Mouse (Mus musculus) intestine, postnatal 0 days (tissue): Measurements from ENCODE around the gene Gm42372. TPM values are rescaled to one million over a fixed set of nuclear protein-coding genes. Genes with fewer than 3 reads are reported as not detected.

ENCODE experiments used
- ATAC-seq: fragments of 200-750 bp; cut with Nextera tagmentation; 2 replicates; pipeline ENCODE4 v1.8.0; 2017; ENCODE audit warnings: mild to moderate bottlenecking, moderate TSS enrichment, moderate library complexity
- H3K27ac ChIP-seq: fragments of 300-500 bp; sonication (generic); 2 replicates; pipeline ENCODE4 v1.5.1; 2014; ENCODE audit warnings: mild to moderate bottlenecking, low read depth, low read length, moderate library complexity
- H3K27me3 ChIP-seq: fragments of 300-500 bp; sonication (generic); replicated peaks from 2 replicates; pipeline ENCODE4 v1.6.1; 2014; ENCODE audit warnings: low read length, mixed read lengths; ENCODE audit not compliant: control insufficient read depth, insufficient read depth
- H3K36me3 ChIP-seq: fragments of 300-500 bp; sonication (generic); 2 replicates; pipeline ENCODE4 v1.6.1; 2014; ENCODE audit warnings: mild to moderate bottlenecking, moderate library complexity; ENCODE audit not compliant: control insufficient read depth, insufficient read depth
- H3K4me1 ChIP-seq: fragments of 300-500 bp; sonication (generic); replicated peaks from 2 replicates; pipeline ENCODE4 v1.6.1; 2014; ENCODE audit warnings: antibody characterized with exemption, low read length, mixed read lengths; ENCODE audit not compliant: control insufficient read depth, insufficient read depth
- H3K4me2 ChIP-seq: fragments of 300-500 bp; sonication (generic); replicated peaks from 2 replicates; pipeline ENCODE4 v1.6.1; 2014; ENCODE audit warnings: low read depth, mild to moderate bottlenecking, moderate library complexity
- H3K4me3 ChIP-seq: fragments of 300-500 bp; sonication (generic); 2 replicates; pipeline ENCODE4 v1.5.1; 2014; ENCODE audit warnings: low read depth, low read length
- H3K9ac ChIP-seq: fragments of 300-500 bp; sonication (generic); 2 replicates; pipeline ENCODE4 v1.6.1; 2014; ENCODE audit warnings: mild to moderate bottlenecking, low read depth, low read length
- H3K9me3 ChIP-seq: fragments of 300-500 bp; sonication (generic); 2 replicates; pipeline ENCODE4 v1.6.1; 2016; ENCODE audit warnings: mixed run types; ENCODE audit not compliant: control insufficient read depth
- CTCF ChIP-seq: sonication (generic); IDR thresholded peaks from 2 replicates; pipeline ENCODE4 v1.5.1; 2016; ENCODE audit warnings: low read depth, mild to moderate bottlenecking, control low read depth, antibody characterized with exemption, moderate library complexity
- WGBS: fragments of 180-500 bp; shearing (Covaris S2); extraction: QIAGEN DNeasy Blood & Tissue Kit; methylation state at CpG from one replicate; pipeline ENCODE4 v1.1.7; 2014; 5-methylcytosine and 5-hydroxymethylcytosine counted together
- polyA plus RNA-seq: library from polyadenylated mRNA; unstranded; fragments of >200 nt; fragmentation: Nextera tagmentation; extraction: Ambion mirVana; gene quantifications from 2 replicates; pipeline ENCODE4 v1.2.1, GENCODE M21; 2015

Gm42372 gene
- polyA plus RNA-seq, 1 experiment from 2014 or later, result 0.09 TPM

DNA sequence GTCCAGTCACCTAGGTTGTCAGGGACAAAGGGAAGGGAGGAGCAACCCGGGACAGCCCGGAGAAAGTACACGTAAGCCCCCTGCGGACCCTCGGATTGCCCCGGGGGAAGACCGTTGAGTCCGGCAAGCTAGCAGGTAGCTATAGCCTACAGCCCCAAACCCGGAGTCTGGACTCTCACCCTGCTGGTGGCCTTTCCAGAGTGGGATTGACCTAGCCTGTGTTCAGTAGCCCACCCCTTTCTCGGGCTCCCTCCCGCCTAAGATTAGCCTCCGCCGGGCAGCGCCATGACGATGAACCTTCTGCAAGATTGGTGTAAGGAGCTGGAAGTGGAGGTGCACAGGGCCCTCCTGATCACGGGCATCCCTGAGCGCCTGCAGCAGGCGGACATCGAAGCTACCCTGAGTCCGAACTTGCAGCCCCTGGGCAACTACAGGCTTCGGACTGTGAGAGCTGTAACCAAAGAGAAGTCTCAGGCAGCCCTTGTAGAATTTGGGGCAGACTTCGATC lies 38.0 kb upstream of the Gm42372 start:
- ATAC-seq, result no peak; the same call in 1 of the 2 replicates
- H3K4me2 ChIP-seq, result peak overlapping the region; percentile 78
- H3K4me3 ChIP-seq, result peak overlapping the region; percentile 57
- no peaks in the 10 kb centered on the region for H3K9me3 ChIP-seq
- 5% methylated on average over 22 of the region's 22 CpGs for WGBS
- H3K27me3 ChIP-seq, result peaks cover 54% of the 10 kb centered on the region
- H3K9ac ChIP-seq, result peak overlapping the region; percentile 44; the same call in 1 of the 2 replicates
- no peak overlapping the region for H3K27ac ChIP-seq
- H3K36me3 ChIP-seq, result no peaks in the 10 kb centered on the region
- TF ChIP-seq CTCF, result no peak
- H3K4me1 ChIP-seq, result peaks cover 7% of the 10 kb centered on the region; the same call in 1 of the 2 replicates

DNA sequence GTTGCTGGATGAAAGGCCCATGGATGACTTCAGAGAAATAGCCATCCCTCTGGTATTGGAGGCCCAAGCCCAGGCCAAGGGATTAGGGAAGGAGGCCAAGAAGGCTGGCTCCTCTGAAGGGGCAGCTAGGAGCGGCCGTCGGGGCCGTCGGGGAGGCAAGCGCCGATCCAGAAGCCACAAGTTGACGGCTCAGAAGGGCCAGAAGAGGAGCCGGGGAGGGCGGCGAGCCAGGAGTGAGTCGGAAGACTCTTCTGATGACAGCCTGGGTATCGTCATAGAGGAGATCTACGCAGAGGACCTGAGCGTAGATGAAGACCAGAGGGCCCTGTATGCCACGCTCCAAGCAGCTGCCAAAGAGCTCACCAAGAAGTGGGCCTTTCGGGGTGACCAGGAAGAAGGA lies 37.5 kb upstream of the Gm42372 start:
- Histone ChIP-seq H3K36me3 (no peaks in the 10 kb centered on the region), H3K9ac (peak overlapping the region; percentile 44; the same call in 1 of the 2 replicates), H3K4me2 (peak overlapping the region; percentile 78), H3K4me3 (peak overlapping the region; percentile 57), H3K4me1 (peaks cover 12% of the 10 kb centered on the region; the same call in 1 of the 2 replicates), H3K9me3 (no peaks in the 10 kb centered on the region), H3K27me3 (peaks cover 54% of the 10 kb centered on the region), H3K27ac (no peak overlapping the region)
- TF ChIP-seq CTCF, result no peak
- WGBS, result 31% methylated on average over 17 of the region's 17 CpGs
- no peak for ATAC-seq

DNA sequence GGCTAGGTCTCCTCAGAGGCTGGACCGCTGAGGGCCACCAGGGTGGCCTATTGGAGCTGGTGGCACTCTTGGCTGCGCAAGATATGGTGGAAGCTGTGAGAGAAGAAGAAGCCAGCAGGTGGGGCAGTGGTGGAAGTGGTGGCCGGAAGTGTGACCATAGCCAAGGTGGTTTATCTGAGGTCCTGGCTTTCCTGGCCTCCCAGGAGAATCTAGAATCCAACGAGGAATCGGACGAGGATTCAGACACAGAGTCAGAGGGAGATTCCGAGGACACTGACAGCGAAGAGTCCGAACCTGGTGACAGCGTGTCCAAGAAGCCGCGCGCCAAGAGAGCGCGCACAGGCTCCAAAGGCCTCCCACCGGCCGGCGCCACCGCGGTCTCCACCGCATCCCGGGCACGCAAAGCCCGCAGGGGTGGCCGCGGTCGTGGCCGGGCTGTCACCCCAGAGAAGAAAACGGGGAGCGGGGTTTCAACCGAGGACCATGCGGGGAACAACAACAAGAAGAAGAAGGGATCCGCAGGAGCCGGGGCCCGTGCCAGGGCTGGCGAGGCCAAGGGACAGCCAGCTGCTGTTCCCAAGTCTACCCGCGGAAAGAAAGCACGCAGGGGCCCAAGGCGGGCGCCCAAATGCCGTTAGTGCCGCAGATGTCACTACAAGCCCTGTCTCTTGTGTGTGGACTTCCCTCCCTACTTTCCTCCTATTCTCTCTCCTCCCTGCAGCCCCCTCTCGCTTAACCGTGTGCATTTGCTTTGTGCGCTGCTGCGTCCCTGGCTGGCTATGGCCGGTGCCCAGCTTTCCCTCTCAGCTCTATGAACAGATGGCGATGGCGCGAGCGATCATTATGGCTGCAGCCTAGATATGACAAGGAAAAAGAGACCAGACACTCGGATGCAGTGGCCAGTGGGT lies 36.2 kb upstream of the Gm42372 start:
- H3K27me3 ChIP-seq, result peaks cover 54% of the 10 kb centered on the region
- H3K9ac ChIP-seq, result no peak overlapping the region
- TF ChIP-seq CTCF, result peak; percentile 40; the same call in 1 of the 2 replicates
- no peaks in the 10 kb centered on the region for H3K36me3 ChIP-seq
- peaks cover 13% of the 10 kb centered on the region; the same call in 1 of the 2 replicates for H3K4me1 ChIP-seq
- peak overlapping the region; percentile 35 for H3K4me3 ChIP-seq
- H3K9me3 ChIP-seq, result no peaks in the 10 kb centered on the region
- WGBS, result 10% methylated on average over 53 of the region's 53 CpGs
- peak overlapping the region; percentile 78 for H3K4me2 ChIP-seq
- ATAC-seq, result no peak
- H3K27ac ChIP-seq, result no peak overlapping the region

DNA sequence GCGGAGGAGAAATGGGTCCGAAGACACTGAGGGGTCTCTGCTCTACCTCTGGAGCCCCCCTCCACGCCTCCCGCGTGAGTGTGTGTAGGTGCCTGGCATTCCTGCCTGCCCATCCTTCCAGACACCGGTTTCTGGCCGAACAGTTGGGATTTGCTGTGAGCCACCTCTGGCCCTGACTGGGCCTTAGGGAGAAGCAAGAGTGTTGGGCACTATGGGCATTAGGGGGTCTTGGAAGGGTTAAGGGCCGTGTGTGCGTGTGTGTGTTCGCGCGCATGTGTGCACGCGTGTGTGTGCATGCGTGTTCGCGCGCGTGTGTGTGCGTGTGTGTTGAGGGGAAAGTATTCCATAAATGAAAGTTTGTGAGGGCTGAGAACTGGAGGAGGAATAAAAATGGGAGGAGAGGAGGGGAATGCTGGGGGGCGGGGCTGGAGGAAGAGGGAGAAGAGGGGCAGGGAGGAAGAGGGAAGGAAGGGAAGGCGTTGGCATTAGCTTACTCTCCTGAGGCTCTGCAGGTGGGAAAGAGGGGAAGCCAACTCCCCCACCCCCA lies 35.5 kb upstream of the Gm42372 start:
- 27% methylated on average over 21 of the region's 22 CpGs for WGBS
- no peak for ATAC-seq
- no peaks in the 10 kb centered on the region for H3K9me3 ChIP-seq
- no peak overlapping the region for H3K27ac ChIP-seq
- peak overlapping the region; percentile 35 for H3K4me3 ChIP-seq
- peak overlapping the region; percentile 78 for H3K4me2 ChIP-seq
- no peak for TF ChIP-seq CTCF
- peaks cover 13% of the 10 kb centered on the region; the same call in 1 of the 2 replicates for H3K4me1 ChIP-seq
- peaks cover 54% of the 10 kb centered on the region for H3K27me3 ChIP-seq
- H3K36me3 ChIP-seq, result no peaks in the 10 kb centered on the region
- H3K9ac ChIP-seq, result no peak overlapping the region

DNA sequence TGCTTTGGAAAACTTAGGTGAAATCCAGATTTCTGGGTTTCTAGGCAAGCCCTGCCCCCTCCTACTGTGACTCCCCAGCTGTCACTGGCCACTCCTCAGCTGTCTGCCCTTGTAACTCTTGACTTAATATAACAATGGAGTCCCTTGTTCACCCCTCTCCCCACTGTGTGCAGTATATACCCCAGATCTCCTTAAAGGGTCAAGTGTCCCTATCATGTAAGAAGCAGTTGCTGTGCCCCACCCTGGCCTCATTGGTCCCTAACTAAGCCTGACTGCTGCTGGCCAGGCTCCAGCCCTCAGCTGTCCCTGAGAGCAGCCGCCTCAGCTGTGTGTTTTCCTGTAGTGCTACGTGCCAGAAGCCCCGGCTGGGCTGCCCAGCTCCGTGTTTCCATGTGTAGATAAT lies 34.9 kb upstream of the Gm42372 start:
- no peak for TF ChIP-seq CTCF
- Histone ChIP-seq H3K4me3 (no peak overlapping the region), H3K4me1 (peaks cover 13% of the 10 kb centered on the region; the same call in 1 of the 2 replicates), H3K4me2 (peak overlapping the region; percentile 78), H3K36me3 (no peaks in the 10 kb centered on the region), H3K9ac (no peak overlapping the region), H3K9me3 (no peaks in the 10 kb centered on the region), H3K27ac (no peak overlapping the region), H3K27me3 (peaks cover 54% of the 10 kb centered on the region)
- ATAC-seq, result no peak
- 22% methylated on average over 4 of the region's 4 CpGs for WGBS

DNA sequence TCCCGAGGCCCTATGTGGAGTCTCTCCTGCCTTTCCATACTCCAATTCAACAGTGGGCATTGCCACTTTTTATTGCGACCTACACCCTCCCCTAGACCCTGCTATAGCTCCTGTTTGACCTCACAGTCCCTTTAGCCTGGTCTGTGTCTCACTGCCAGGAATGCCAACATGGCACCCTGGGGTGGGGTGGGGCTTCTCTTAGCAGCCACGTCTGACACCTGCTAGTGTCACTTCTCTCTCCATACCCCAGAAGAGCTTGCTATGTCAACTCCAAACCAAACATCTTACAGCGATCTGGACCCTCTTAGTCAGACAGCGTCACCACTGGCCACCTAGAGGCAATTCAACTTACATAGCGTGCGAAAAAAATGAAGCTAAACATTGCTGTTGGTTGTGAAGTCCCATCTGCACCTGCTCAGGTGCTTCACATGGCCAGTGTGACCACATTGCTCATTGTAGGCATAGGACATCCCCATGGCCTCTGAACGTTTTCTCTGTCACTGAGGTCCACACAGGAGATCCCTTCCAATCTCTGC lies 33.9 kb upstream of the Gm42372 start:
- Histone ChIP-seq H3K27ac (no peak overlapping the region), H3K4me2 (no peak overlapping the region), H3K4me1 (peaks cover 13% of the 10 kb centered on the region; the same call in 1 of the 2 replicates), H3K4me3 (no peak overlapping the region), H3K36me3 (no peaks in the 10 kb centered on the region), H3K27me3 (peaks cover 54% of the 10 kb centered on the region), H3K9me3 (no peaks in the 10 kb centered on the region), H3K9ac (no peak overlapping the region)
- WGBS, result 75% methylated on average over 8 of the region's 8 CpGs
- ATAC-seq, result no peak
- no peak for TF ChIP-seq CTCF
